Comparison of ENCODE assay signal across 17 mouse cellular contexts in genomic region chr1:133217031-133217430, GRCm38 (mm10). TPM values are rescaled to one million over a fixed set of nuclear protein-coding genes. Genes with fewer than 3 reads are reported as not detected.
DNase-seq lines count a peak whose midpoint lies in the region; ATAC-seq and TF ChIP-seq lines count a peak whose summit lies in the region.
"Had no signal": no experiment of that assay in that cellular context is flagged by ENCODE, and none has a peak within 500 bp of the region (broad histone marks: within the 10 kb centered on the region; RNA-seq: fewer than 3 reads in every experiment).

No protein-coding gene starts in this region.

- intact Hi-C loops in gastrocnemius, adult 2 months (cut with DNase I), result no loop called here

- ATAC-seq in forebrain, embryonic 14.5 days, result peak; percentile 53; the same call in 1 of the 2 replicates
- peak; percentile 64 for ATAC-seq in hindbrain, embryonic 16.5 days
- peak; percentile 74; the same call in 1 of the 2 replicates for ATAC-seq in neural tube, embryonic 12.5 days (ENCODE audit: low FRiP score, low read depth)
- no peak for ATAC-seq in liver, embryonic 12.5 days

- no peak overlapping the region for H3K9ac ChIP-seq in forebrain, embryonic 14.5 days (ENCODE audit: low read length)
- no peak overlapping the region for H3K9ac ChIP-seq in hindbrain, embryonic 16.5 days (ENCODE audit: low read depth, low read length)
- no peak overlapping the region for H3K9ac ChIP-seq in neural tube, embryonic 12.5 days
- H3K9ac ChIP-seq in liver, embryonic 12.5 days, result no peak overlapping the region
- H3K9ac ChIP-seq: embryonic facial prominence, embryonic 15.5 days had no signal

- H3K27ac ChIP-seq in gastrocnemius, adult 2 months, result no peak overlapping the region
- H3K27ac ChIP-seq in forebrain, embryonic 14.5 days (ENCODE audit: low read depth, low read length), result no peak overlapping the region; the same call in 1 of the 2 replicates
- H3K27ac ChIP-seq in hindbrain, embryonic 16.5 days (ENCODE audit: low read depth, low read length), result peak overlapping the region; percentile 1; the same call in 1 of the 2 replicates
- H3K27ac ChIP-seq in neural tube, embryonic 12.5 days, result peak overlapping the region; percentile 18; the same call in 1 of the 2 replicates
- no peak overlapping the region for H3K27ac ChIP-seq in liver, embryonic 12.5 days
- H3K27ac ChIP-seq: embryonic facial prominence, embryonic 15.5 days had no signal

- no peak overlapping the region for H3K4me2 ChIP-seq in forebrain, embryonic 14.5 days (ENCODE audit: low read length)
- H3K4me2 ChIP-seq in hindbrain, embryonic 16.5 days (ENCODE audit: low read length), result no peak overlapping the region
- H3K4me2 ChIP-seq in neural tube, embryonic 12.5 days (replicated peaks), result no peak overlapping the region
- no peak overlapping the region for H3K4me2 ChIP-seq in liver, embryonic 12.5 days
- H3K4me2 ChIP-seq: embryonic facial prominence, embryonic 15.5 days; heart, embryonic 11.5 days had no signal

- 57% methylated on average over 5 of the region's 5 CpGs for WGBS in forebrain, embryonic 14.5 days
- WGBS in hindbrain, embryonic 16.5 days, result 26% methylated on average over 5 of the region's 5 CpGs
- WGBS in neural tube, embryonic 12.5 days, result 39% methylated on average over 5 of the region's 5 CpGs
- 67% methylated on average over 5 of the region's 5 CpGs for WGBS in liver, embryonic 12.5 days (ENCODE audit: insufficient replicate concordance)

- peaks cover 15% of the 10 kb centered on the region; the same call in 1 of the 2 replicates for H3K4me1 ChIP-seq in forebrain, embryonic 14.5 days (ENCODE audit: control insufficient read depth, insufficient read depth, low read length)
- H3K4me1 ChIP-seq in hindbrain, embryonic 16.5 days (ENCODE audit: control insufficient read depth, insufficient read depth, low read depth, low read length), result peaks cover 24% of the 10 kb centered on the region
- H3K4me1 ChIP-seq in neural tube, embryonic 12.5 days, result peaks cover 52% of the 10 kb centered on the region
- H3K4me1 ChIP-seq in liver, embryonic 12.5 days, result no peaks in the 10 kb centered on the region

- TF ChIP-seq CTCF in gastrocnemius, adult 2 months (IDR thresholded peaks at IDR 0.05), result no peak

- H3K36me3 ChIP-seq in forebrain, embryonic 14.5 days (ENCODE audit: control insufficient read depth, insufficient read depth, low read length), result no peaks in the 10 kb centered on the region
- H3K36me3 ChIP-seq in hindbrain, embryonic 16.5 days (ENCODE audit: control insufficient read depth, insufficient read depth, low read length), result no peaks in the 10 kb centered on the region
- no peaks in the 10 kb centered on the region for H3K36me3 ChIP-seq in neural tube, embryonic 12.5 days
- H3K36me3 ChIP-seq in liver, embryonic 12.5 days, result no peaks in the 10 kb centered on the region
- H3K36me3 ChIP-seq: embryonic facial prominence, embryonic 15.5 days had no signal

- H3K9me3 ChIP-seq in forebrain, embryonic 14.5 days (replicated peaks; ENCODE audit: control insufficient read depth, low read length), result no peaks in the 10 kb centered on the region
- H3K9me3 ChIP-seq in hindbrain, embryonic 16.5 days (ENCODE audit: control insufficient read depth, low read length), result no peaks in the 10 kb centered on the region
- H3K9me3 ChIP-seq in neural tube, embryonic 12.5 days, result no peaks in the 10 kb centered on the region
- no peaks in the 10 kb centered on the region for H3K9me3 ChIP-seq in liver, embryonic 12.5 days (replicated peaks)
- H3K9me3 ChIP-seq: embryonic facial prominence, embryonic 15.5 days had no signal

- H3K27me3 ChIP-seq in forebrain, embryonic 14.5 days (replicated peaks; ENCODE audit: control insufficient read depth, insufficient read depth, low read length), result no peaks in the 10 kb centered on the region
- H3K27me3 ChIP-seq in hindbrain, embryonic 16.5 days (replicated peaks; ENCODE audit: control insufficient read depth, insufficient read depth, low read length), result no peaks in the 10 kb centered on the region
- H3K27me3 ChIP-seq in neural tube, embryonic 12.5 days (replicated peaks), result no peaks in the 10 kb centered on the region
- H3K27me3 ChIP-seq in liver, embryonic 12.5 days (replicated peaks), result peaks cover 66% of the 10 kb centered on the region

- peak; percentile 3 for DNase-seq in gastrocnemius, adult 2 months
- DNase-seq in gastrocnemius, postnatal 4 days (ENCODE audit: low spot score in 2 of 2), result no peak
- DNase-seq in forebrain, embryonic 14.5 days (ENCODE audit: low spot score), result no peak
- DNase-seq in layer of hippocampus, postnatal 14 days (ENCODE audit: low spot score in 2 of 2), result no peak
- no peak for DNase-seq in frontal cortex, postnatal 10 days (ENCODE audit: low spot score in 2 of 2)
- DNase-seq: B cell, adult 2 months; gastrocnemius, postnatal 25 days; heart, postnatal 4 days; kidney, adult 18-20 months; kidney, postnatal 4 days; lung, adult 18-20 months; lung, postnatal 4 days had no signal

- no peak overlapping the region for H3K4me3 ChIP-seq in gastrocnemius, adult 2 months
- no peak overlapping the region for H3K4me3 ChIP-seq in forebrain, embryonic 14.5 days (ENCODE audit: low read depth, low read length)
- no peak overlapping the region for H3K4me3 ChIP-seq in hindbrain, embryonic 16.5 days (ENCODE audit: low read length)
- H3K4me3 ChIP-seq in neural tube, embryonic 12.5 days, result no peak overlapping the region
- no peak overlapping the region for H3K4me3 ChIP-seq in liver, embryonic 12.5 days
- H3K4me3 ChIP-seq: embryonic facial prominence, embryonic 15.5 days had no signal

RNA-seq across cellular contexts. Expression of gene Plekha6, which starts 53.0 kb away (rescaled TPM):
- total RNA-seq in gastrocnemius, adult 2 months (2021), result 10 to 100 TPM in 1 of 2 experiments, 1 to 10 TPM in 1; 7.4 to 12.5 TPM
- 10 to 100 TPM; 12.6 to 14.4 TPM for total RNA-seq in gastrocnemius, postnatal 4 days (2021)
- 7.3 and 9.7 TPM in 2 replicates for polyA plus RNA-seq in forebrain, embryonic 14.5 days (2014; fragmentation: Nextera tagmentation; extraction: Ambion mirVana)
- 15.0 TPM in 2 replicates for polyA plus RNA-seq in hindbrain, embryonic 16.5 days (2015; fragmentation: Nextera tagmentation; extraction: Ambion mirVana)
- polyA plus RNA-seq in neural tube, embryonic 12.5 days (2016; fragmentation: Nextera tagmentation; extraction: Ambion mirVana), result 28.4 and 29.4 TPM in 2 replicates
- total RNA-seq in layer of hippocampus, postnatal 14 days (2021), result 10 to 100 TPM; 48.6 to 51.9 TPM
- polyA plus RNA-seq in liver, embryonic 12.5 days (2016; fragmentation: Nextera tagmentation; extraction: Ambion mirVana), result 2.1 and 2.2 TPM in 2 replicates

Comparison
In these comparisons a context has a peak if more than half of its experiments do, and no peak if none do; other contexts are left out.
1. H3K27ac ChIP-seq: peak in hindbrain, embryonic 16.5 days (single experiment) and neural tube, embryonic 12.5 days (single experiment); none in gastrocnemius, adult 2 months (single experiment), forebrain, embryonic 14.5 days (single experiment) and liver, embryonic 12.5 days (single experiment).